Mouse (Mus musculus) embryonic facial prominence, embryonic 12.5 days (tissue): ENCODE measurements around the gene Bag6. TPM values are rescaled to one million over a fixed set of nuclear protein-coding genes. Genes with fewer than 3 reads are reported as not detected.
"Not testable (repeated sequence)": the region's sequence is repeated elsewhere in the genome, so short reads cannot be mapped to it uniquely, and the experiment has no call there.

ENCODE experiments used
- ATAC-seq: fragments of 200-750 bp; cut with Nextera tagmentation; 2 replicates; pipeline ENCODE4 v1.8.0; 2017; ENCODE audit not compliant: insufficient number of reproducible peaks, insufficient read depth, low FRiP score, low TSS enrichment
- H3K27ac ChIP-seq: fragments of 300-500 bp; sonication (generic); 2 replicates; pipeline ENCODE4 v1.5.1; 2016; ENCODE audit warnings: mild to moderate bottlenecking
- H3K27me3 ChIP-seq: fragments of 300-500 bp; sonication (generic); 2 replicates; pipeline ENCODE4 v1.6.1; 2016; ENCODE audit warnings: mild to moderate bottlenecking, moderate library complexity
- H3K36me3 ChIP-seq: fragments of 300-500 bp; sonication (generic); 2 replicates; pipeline ENCODE4 v1.6.1; 2016; ENCODE audit warnings: mild to moderate bottlenecking
- H3K4me1 ChIP-seq: fragments of 300-500 bp; sonication (generic); 2 replicates; pipeline ENCODE4 v1.6.1; 2016
- H3K4me2 ChIP-seq: fragments of 300-500 bp; sonication (generic); replicated peaks from 2 replicates; pipeline ENCODE4 v1.6.1; 2016; ENCODE audit warnings: mild to moderate bottlenecking, moderate library complexity
- H3K4me3 ChIP-seq: fragments of 300-500 bp; sonication (generic); 2 replicates; pipeline ENCODE4 v1.5.1; 2016; ENCODE audit warnings: mild to moderate bottlenecking
- H3K9ac ChIP-seq: fragments of 300-500 bp; sonication (generic); 2 replicates; pipeline ENCODE4 v1.6.1; 2016; ENCODE audit warnings: mild to moderate bottlenecking, moderate library complexity
- H3K9me3 ChIP-seq: fragments of 300-500 bp; sonication (generic); 2 replicates; pipeline ENCODE4 v1.6.1; 2016; ENCODE audit warnings: mild to moderate bottlenecking, moderate library complexity
- WGBS: fragments of 180-500 bp; shearing (Covaris S2); methylation state at CpG from one replicate; pipeline ENCODE4 v1.1.7; 2016; 5-methylcytosine and 5-hydroxymethylcytosine counted together
- polyA plus RNA-seq: library from polyadenylated mRNA; unstranded; fragments of >200 nt; fragmentation: Nextera tagmentation; extraction: Ambion mirVana; gene quantifications from 2 replicates; pipeline ENCODE4 v1.2.1, GENCODE M21; 2016

Gene Bag6
- polyA plus RNA-seq, 1 experiment from 2014 or later = 74.0 TPM

- WGBS = 0% methylated on average over 33 of the region's 33 CpGs
- Histone ChIP-seq H3K27ac (peak overlapping the region; percentile 69), H3K9ac (peak overlapping the region; percentile 95), H3K27me3 (no peaks in the 10 kb centered on the region), H3K36me3 (peaks cover 43% of the 10 kb centered on the region), H3K4me2 (peak overlapping the region; percentile 90), H3K9me3 (no peaks in the 10 kb centered on the region), H3K4me1 (peaks cover 16% of the 10 kb centered on the region), H3K4me3 (peak overlapping the region; percentile 95)
- ATAC-seq = no peak
Measured at GRCm38 (mm10) chr17:35120745-35121142, 14.2 kb upstream of the Bag6 start.

GRCm38 (mm10) chr17:35121143-35121799, 13.7 kb upstream of the Bag6 start, which contains the start of gene Gpank1:
TSS of gene Gpank1 (plus strand) at chr17:35121455.
- peak; percentile 94 for ATAC-seq
- Histone ChIP-seq H3K4me2 (peak within 1 kb of the TSS; percentile 90), H3K27ac (peak within 1 kb of the TSS; percentile 92), H3K4me3 (peak within 1 kb of the TSS; percentile 95), H3K9ac (peak within 1 kb of the TSS; percentile 95), H3K9me3 (no peaks in the 10 kb centered on the region), H3K36me3 (peaks cover 38% of the 10 kb centered on the region), H3K27me3 (no peaks in the 10 kb centered on the region), H3K4me1 (peaks cover 16% of the 10 kb centered on the region)
- WGBS = under 1% methylated on average over 50 of the region's 50 CpGs

GRCm38 (mm10) chr17:35121871-35122303, 13.1 kb upstream of the Bag6 start, which contains the start of gene Csnk2b:
TSS of gene Csnk2b (minus strand) at chr17:35122053.
- peaks cover 34% of the 10 kb centered on the region for H3K36me3 ChIP-seq
- peaks cover 21% of the 10 kb centered on the region for H3K4me1 ChIP-seq
- H3K9ac ChIP-seq = peak within 1 kb of the TSS; percentile 95
- no peaks in the 10 kb centered on the region for H3K27me3 ChIP-seq
- peak within 1 kb of the TSS; percentile 95 for H3K4me3 ChIP-seq
- H3K27ac ChIP-seq = peak within 1 kb of the TSS; percentile 92
- no peaks in the 10 kb centered on the region for H3K9me3 ChIP-seq
- peak; percentile 32 for ATAC-seq
- WGBS = under 1% methylated on average over 19 of the region's 19 CpGs
- H3K4me2 ChIP-seq = peak within 1 kb of the TSS; percentile 90

GRCm38 (mm10) chr17:35123287-35123686, 11.7 kb upstream of the Bag6 start:
- WGBS = 89% methylated on average over 9 of the region's 9 CpGs
- H3K4me1 ChIP-seq = peaks cover 29% of the 10 kb centered on the region

GRCm38 (mm10) chr17:35124261-35124896, 10.6 kb upstream of the Bag6 start:
- not testable (repeated sequence) for H3K27me3 ChIP-seq, H3K27ac ChIP-seq, ATAC-seq, H3K9ac ChIP-seq, H3K4me2 ChIP-seq, H3K4me3 ChIP-seq, H3K9me3 ChIP-seq
- H3K4me1 ChIP-seq = peaks cover 34% of the 10 kb centered on the region
- 95% methylated on average over 12 of the region's 12 CpGs for WGBS
- H3K36me3 ChIP-seq = peaks cover 21% of the 10 kb centered on the region; the same call in 1 of the 2 replicates

More at GRCm38 (mm10) chr17:35123287-35123686, 11.7 kb upstream of the Bag6 start:
- not testable (repeated sequence) for ATAC-seq, H3K27me3 ChIP-seq, H3K9ac ChIP-seq, H3K9me3 ChIP-seq, H3K4me2 ChIP-seq, H3K27ac ChIP-seq, H3K4me3 ChIP-seq
- peaks cover 23% of the 10 kb centered on the region for H3K36me3 ChIP-seq

GRCm38 (mm10) chr17:35125081-35125480, 9.9 kb upstream of the Bag6 start:
- ATAC-seq = no peak
- H3K4me3 ChIP-seq = peak overlapping the region; percentile 69; the same call in 1 of the 2 replicates
- H3K9ac ChIP-seq = peak overlapping the region; percentile 78; the same call in 1 of the 2 replicates
- H3K27ac ChIP-seq = no peak overlapping the region
- no peaks in the 10 kb centered on the region for H3K9me3 ChIP-seq
- H3K4me1 ChIP-seq = peaks cover 29% of the 10 kb centered on the region
- H3K27me3 ChIP-seq = no peaks in the 10 kb centered on the region
- H3K4me2 ChIP-seq = peak overlapping the region; percentile 67; the same call in 1 of the 2 replicates
- H3K36me3 ChIP-seq = peaks cover 25% of the 10 kb centered on the region; the same call in 1 of the 2 replicates
- 82% methylated on average over 1 of the region's 1 CpGs for WGBS

- Histone ChIP-seq H3K27me3 (no peaks in the 10 kb centered on the region), H3K27ac (no peak overlapping the region), H3K36me3 (peaks cover 29% of the 10 kb centered on the region; the same call in 1 of the 2 replicates), H3K9ac (peak overlapping the region; percentile 78), H3K4me3 (peak overlapping the region; percentile 69), H3K9me3 (no peaks in the 10 kb centered on the region), H3K4me2 (peak overlapping the region; percentile 67), H3K4me1 (peaks cover 24% of the 10 kb centered on the region)
- 32% methylated on average over 6 of the region's 6 CpGs for WGBS
- no peak for ATAC-seq
Measured at GRCm38 (mm10) chr17:35125578-35125977, 9.4 kb upstream of the Bag6 start.

- Histone ChIP-seq H3K4me2 (peak within 1 kb of the TSS; percentile 67), H3K27ac (peak within 1 kb of the TSS; percentile 80), H3K9me3 (no peaks in the 10 kb centered on the region), H3K9ac (peak within 1 kb of the TSS; percentile 78), H3K4me1 (peaks cover 24% of the 10 kb centered on the region), H3K36me3 (peaks cover 29% of the 10 kb centered on the region; the same call in 1 of the 2 replicates), H3K4me3 (peak within 1 kb of the TSS; percentile 69), H3K27me3 (no peaks in the 10 kb centered on the region)
- ATAC-seq = peak; percentile 29
- WGBS = under 1% methylated on average over 36 of the region's 36 CpGs
Measured at GRCm38 (mm10) chr17:35126206-35126611, 8.8 kb upstream of the Bag6 start, which contains the start of gene D17H6S53E. TSS of gene D17H6S53E (plus strand) at chr17:35126373.

- ATAC-seq = no peak
- Histone ChIP-seq H3K4me1 (peaks cover 24% of the 10 kb centered on the region), H3K27me3 (no peaks in the 10 kb centered on the region), H3K4me2 (peak overlapping the region; percentile 67), H3K9me3 (no peaks in the 10 kb centered on the region), H3K27ac (no peak overlapping the region), H3K9ac (peak overlapping the region; percentile 78), H3K36me3 (peaks cover 29% of the 10 kb centered on the region; the same call in 1 of the 2 replicates), H3K4me3 (peak overlapping the region; percentile 69)
- WGBS = 72% methylated on average over 13 of the region's 13 CpGs
Measured at GRCm38 (mm10) chr17:35127017-35127416, 8.0 kb upstream of the Bag6 start.

- H3K4me3 ChIP-seq = no peak overlapping the region
- H3K36me3 ChIP-seq = peaks cover 23% of the 10 kb centered on the region; the same call in 1 of the 2 replicates
- H3K4me2 ChIP-seq = no peak overlapping the region
- peaks cover 24% of the 10 kb centered on the region for H3K4me1 ChIP-seq
- no peaks in the 10 kb centered on the region for H3K9me3 ChIP-seq
- 70% methylated on average over 11 of the region's 11 CpGs for WGBS
- H3K27ac ChIP-seq = no peak overlapping the region
- H3K9ac ChIP-seq = no peak overlapping the region
- ATAC-seq = no peak
- no peaks in the 10 kb centered on the region for H3K27me3 ChIP-seq
Measured at GRCm38 (mm10) chr17:35128996-35129395, 6.0 kb upstream of the Bag6 start.

- no peaks in the 10 kb centered on the region for H3K27me3 ChIP-seq
- H3K4me2 ChIP-seq = no peak overlapping the region
- no peak for ATAC-seq
- H3K36me3 ChIP-seq = peaks cover 13% of the 10 kb centered on the region; the same call in 1 of the 2 replicates
- no peak overlapping the region for H3K27ac ChIP-seq
- WGBS = 89% methylated on average over 8 of the region's 8 CpGs
- peaks cover 18% of the 10 kb centered on the region for H3K4me1 ChIP-seq
- no peaks in the 10 kb centered on the region for H3K9me3 ChIP-seq
- no peak overlapping the region for H3K4me3 ChIP-seq
- no peak overlapping the region for H3K9ac ChIP-seq
Measured at GRCm38 (mm10) chr17:35131038-35131437, 3.9 kb upstream of the Bag6 start.
